In the genomic region with DNA sequence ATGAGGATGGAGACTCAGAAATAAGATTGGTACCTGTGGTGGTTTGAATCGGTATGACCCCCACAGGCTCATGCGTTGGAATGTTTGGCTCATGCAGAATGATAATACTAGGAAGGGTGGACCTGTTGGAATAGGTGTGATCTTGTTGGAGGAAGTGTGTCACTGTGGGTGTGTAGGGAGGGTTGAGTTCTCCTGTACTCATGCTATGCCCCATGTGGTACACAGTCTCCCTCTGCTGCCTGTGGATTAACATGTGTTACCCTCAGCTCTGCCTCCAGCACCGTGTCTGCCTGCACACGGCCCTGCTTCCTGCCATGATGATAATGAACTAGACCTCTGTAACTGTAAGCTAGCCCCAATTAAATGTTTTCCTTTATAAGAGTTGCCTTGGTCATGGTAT, we compare ENCODE assay signal across 17 mouse cellular contexts. TPM values are rescaled to one million over a fixed set of nuclear protein-coding genes. Genes with fewer than 3 reads are reported as not detected.
DNase-seq lines count a peak whose midpoint lies in the region; ATAC-seq and TF ChIP-seq lines count a peak whose summit lies in the region.
"Had no signal": no experiment of that assay in that cellular context is flagged by ENCODE, and none has a peak within 500 bp of the region (broad histone marks: within the 10 kb centered on the region; RNA-seq: fewer than 3 reads in every experiment).

No protein-coding gene starts in this region.

- H3K36me3 ChIP-seq in intestine, postnatal 0 days (ENCODE audit: control insufficient read depth, insufficient read depth), result no peaks in the 10 kb centered on the region
- no peaks in the 10 kb centered on the region for H3K36me3 ChIP-seq in intestine, embryonic 16.5 days (ENCODE audit: control insufficient read depth, insufficient read depth, low read length)
- H3K36me3 ChIP-seq in thymus, adult 2 months (ENCODE audit: control insufficient read depth, insufficient read depth, low read length), result no peaks in the 10 kb centered on the region
- H3K36me3 ChIP-seq: kidney, embryonic 15.5 days; lung, embryonic 15.5 days had no signal

- no peak overlapping the region for H3K27ac ChIP-seq in intestine, postnatal 0 days (ENCODE audit: low read depth, low read length)
- no peak overlapping the region for H3K27ac ChIP-seq in intestine, embryonic 16.5 days (ENCODE audit: low read length)
- no peak overlapping the region for H3K27ac ChIP-seq in thymus, adult 2 months (ENCODE audit: control insufficient read depth, insufficient read depth, low read length)
- H3K27ac ChIP-seq: hindbrain, postnatal 0 days; kidney, embryonic 15.5 days; lung, embryonic 15.5 days had no signal

- H3K27me3 ChIP-seq in intestine, postnatal 0 days (replicated peaks; ENCODE audit: control insufficient read depth, insufficient read depth, low read length), result no peaks in the 10 kb centered on the region
- no peaks in the 10 kb centered on the region for H3K27me3 ChIP-seq in intestine, embryonic 16.5 days (replicated peaks; ENCODE audit: control insufficient read depth, insufficient read depth, low read length)
- no peaks in the 10 kb centered on the region for H3K27me3 ChIP-seq in thymus, adult 2 months (ENCODE audit: control insufficient read depth, insufficient read depth, low read length)
- H3K27me3 ChIP-seq: kidney, embryonic 15.5 days; lung, embryonic 15.5 days had no signal

- no peaks in the 10 kb centered on the region for H3K9me3 ChIP-seq in intestine, postnatal 0 days (ENCODE audit: control insufficient read depth)
- no peaks in the 10 kb centered on the region for H3K9me3 ChIP-seq in intestine, embryonic 16.5 days (ENCODE audit: control insufficient read depth, low read length)
- H3K9me3 ChIP-seq: kidney, embryonic 15.5 days; lung, embryonic 15.5 days had no signal

- H3K4me1 ChIP-seq in intestine, postnatal 0 days (replicated peaks; ENCODE audit: control insufficient read depth, insufficient read depth, low read length), result no peaks in the 10 kb centered on the region
- no peaks in the 10 kb centered on the region for H3K4me1 ChIP-seq in intestine, embryonic 16.5 days (ENCODE audit: control insufficient read depth, insufficient read depth, low read length)
- H3K4me1 ChIP-seq in thymus, adult 2 months (replicated peaks; ENCODE audit: control insufficient read depth, insufficient read depth, low read length), result no peaks in the 10 kb centered on the region
- H3K4me1 ChIP-seq: kidney, embryonic 15.5 days; lung, embryonic 15.5 days had no signal

- peak; percentile 5 for DNase-seq in thymus, adult 2 months
- DNase-seq in thymus, adult 18-20 months, result no peak
- DNase-seq in induced T-regulatory cell, adult 2 months (ENCODE audit: low read depth), result peak; percentile 32
- DNase-seq in thymus, postnatal 36 days, result peak; percentile 5 to 9
- no peak for DNase-seq in cerebellum, postnatal 14 days
- DNase-seq in retina, embryonic 14.5 days (ENCODE audit: low spot score), result no peak
- DNase-seq: adrenal gland, adult 2 months; B cell, adult 2 months; cerebellum, postnatal 25 days; spleen, adult 18-20 months had no signal

- peak; percentile 15; the same call in 1 of the 2 replicates for TF ChIP-seq CTCF in intestine, postnatal 0 days (IDR thresholded peaks at IDR 0.05; ENCODE audit: low read depth)
- TF ChIP-seq CTCF in thymus, adult 2 months (IDR thresholded peaks at IDR 0.05; ENCODE audit: borderline replicate concordance, control insufficient read depth, extremely low read depth, insufficient read depth, low read length, poor library complexity), result no peak

- WGBS in intestine, postnatal 0 days, result 82% methylated on average over 4 of the region's 4 CpGs
- WGBS in intestine, embryonic 16.5 days, result 82% methylated on average over 4 of the region's 4 CpGs
- WGBS in thymus, adult 2 months, result 59% methylated on average over 4 of the region's 4 CpGs

- ATAC-seq in intestine, postnatal 0 days, result no peak
- no peak for ATAC-seq in intestine, embryonic 16.5 days
- ATAC-seq: forebrain, embryonic 16.5 days; hindbrain, postnatal 0 days had no signal

- no peak for TF ChIP-seq POLR2A in thymus, adult 2 months (IDR thresholded peaks at IDR 0.05; ENCODE audit: control insufficient read depth, extremely low read depth, insufficient read depth, low read length, poor library complexity)

- H3K4me2 ChIP-seq in intestine, postnatal 0 days (replicated peaks; ENCODE audit: low read depth), result no peak overlapping the region
- no peak overlapping the region for H3K4me2 ChIP-seq in intestine, embryonic 16.5 days (ENCODE audit: low read depth, low read length)
- H3K4me2 ChIP-seq: kidney, embryonic 15.5 days; lung, embryonic 15.5 days had no signal

- H3K9ac ChIP-seq in intestine, postnatal 0 days (ENCODE audit: low read depth, low read length), result no peak overlapping the region
- H3K9ac ChIP-seq in intestine, embryonic 16.5 days (ENCODE audit: low read depth, low read length), result no peak overlapping the region
- H3K9ac ChIP-seq: kidney, embryonic 15.5 days; lung, embryonic 15.5 days had no signal

- no peak overlapping the region for H3K4me3 ChIP-seq in intestine, postnatal 0 days (ENCODE audit: low read depth, low read length)
- no peak overlapping the region for H3K4me3 ChIP-seq in intestine, embryonic 16.5 days (ENCODE audit: low read length)
- H3K4me3 ChIP-seq in thymus, adult 2 months (ENCODE audit: control insufficient read depth, insufficient read depth, low read length), result no peak overlapping the region
- H3K4me3 ChIP-seq: erythroblast, embryonic 14.5 days; kidney, embryonic 15.5 days; lung, embryonic 15.5 days had no signal

RNA-seq across cellular contexts. Expression of gene Ankrd44, which starts 28.7 kb away (rescaled TPM):
- polyA plus RNA-seq in intestine, postnatal 0 days (2015; fragmentation: Nextera tagmentation; extraction: Ambion mirVana), result 5.5 and 7.0 TPM in 2 replicates
- polyA plus RNA-seq in intestine, embryonic 16.5 days (2015; fragmentation: Nextera tagmentation; extraction: Ambion mirVana), result 7.2 and 7.6 TPM in 2 replicates
- 92.6 and 92.9 TPM in 2 replicates for polyA plus RNA-seq in thymus, adult 2 months (2012; rRNA removed)

Comparison
In these comparisons a context has a peak if more than half of its experiments do, and no peak if none do; other contexts are left out.
1. DNase-seq: peak in thymus, adult 2 months (single experiment), induced T-regulatory cell, adult 2 months (single experiment) and thymus, postnatal 36 days (2 of 2); none in thymus, adult 18-20 months (0 of 2), cerebellum, postnatal 14 days (0 of 2) and retina, embryonic 14.5 days (single experiment).
2. RNA of gene Ankrd44, which starts 28.7 kb away (polyA plus RNA-seq): 92.6 to 92.9 TPM in thymus, adult 2 months; 7.2 to 7.6 TPM in intestine, embryonic 16.5 days and 5.5 to 7.0 TPM in intestine, postnatal 0 days; every median in the first group is over 10 times any median in the second.